Mouse (Mus musculus): ENCODE measurements around the gene Hoxd9.

Gene Hoxd9

GRCm38 (mm10) chr2:74697567-74698121 lies at the start of gene Hoxd9:
Gene Hoxd9 (plus strand): TSS chr2:74697727.
- DNase-seq (ENCODE audit: low spot score), result no peak

- DNase-seq (ENCODE audit: low spot score), result no peak
Observed at GRCm38 (mm10) chr2:74652996-74653340, 44.6 kb upstream of the Hoxd9 start.

GRCm38 (mm10) chr2:74653781-74654535 lies 43.6 kb upstream of the Hoxd9 start:
- DNase-seq (ENCODE audit: low spot score), result no peak

- DNase-seq (ENCODE audit: low spot score), result no peak
Observed at GRCm38 (mm10) chr2:74654743-74655419, 42.6 kb upstream of the Hoxd9 start.

- DNase-seq (ENCODE audit: low spot score), result peak; percentile 14
Observed at GRCm38 (mm10) chr2:74655420-74655781, 42.1 kb upstream of the Hoxd9 start.

- no peak for DNase-seq (ENCODE audit: low spot score)
Observed at GRCm38 (mm10) chr2:74655821-74656631, 41.5 kb upstream of the Hoxd9 start.

- DNase-seq (ENCODE audit: low spot score), result no peak
Observed at GRCm38 (mm10) chr2:74656632-74657021, 40.9 kb upstream of the Hoxd9 start.

- DNase-seq (ENCODE audit: low spot score), result no peak
Observed at GRCm38 (mm10) chr2:74657251-74658023, 40.1 kb upstream of the Hoxd9 start.

- no peak for DNase-seq (ENCODE audit: low spot score)
Observed at GRCm38 (mm10) chr2:74658024-74658666, 39.4 kb upstream of the Hoxd9 start.

GRCm38 (mm10) chr2:74658667-74659371 lies 38.7 kb upstream of the Hoxd9 start:
- no peak for DNase-seq (ENCODE audit: low spot score)

GRCm38 (mm10) chr2:74659507-74660005 lies 38.0 kb upstream of the Hoxd9 start, which contains the start of gene Evx2:
Gene Evx2 (minus strand): TSS chr2:74659557.
- no peak for DNase-seq (ENCODE audit: low spot score)

GRCm38 (mm10) chr2:74660421-74661375 lies 36.8 kb upstream of the Hoxd9 start:
- DNase-seq (ENCODE audit: low spot score), result no peak

- no peak for DNase-seq (ENCODE audit: low spot score)
Observed at GRCm38 (mm10) chr2:74661685-74662084, 35.8 kb upstream of the Hoxd9 start.

- peak; percentile 27 for DNase-seq (ENCODE audit: low spot score)
Observed at GRCm38 (mm10) chr2:74663291-74663925, 34.1 kb upstream of the Hoxd9 start.

- no peak for DNase-seq (ENCODE audit: low spot score)
Observed at GRCm38 (mm10) chr2:74666411-74666810, 31.1 kb upstream of the Hoxd9 start.

- DNase-seq (ENCODE audit: low spot score), result no peak
Observed at GRCm38 (mm10) chr2:74667191-74667841, 30.2 kb upstream of the Hoxd9 start.

- DNase-seq (ENCODE audit: low spot score), result no peak
Observed at GRCm38 (mm10) chr2:74667842-74668357, 29.6 kb upstream of the Hoxd9 start, which contains the start of gene Hoxd13. Gene Hoxd13 (plus strand): TSS chr2:74668310.
